Mouse (Mus musculus) ZHBTc4 (cell line): Measurements from ENCODE around the gene Snap25.
A peak's percentile ranks its signal among the peaks of the same experiment; 100 is the strongest.

Experiments used
- DNase-seq: peaks from one replicate; pipeline ENCODE4 v3.0.0-alpha.2; 2011; ENCODE audit warnings: low read depth, low spot score

Gene Snap25

GRCm38 (mm10) chr2:136711746-136712440 lies 1.4 kb upstream of the Snap25 start:
- no peak for DNase-seq

- DNase-seq, result no peak
Measured at GRCm38 (mm10) chr2:136712441-136713015, 725 bp upstream of the Snap25 start.

GRCm38 (mm10) chr2:136714008-136714411 lies 757 bp downstream of the Snap25 start:
- DNase-seq, result peak; percentile 88

GRCm38 (mm10) chr2:136715531-136715930 lies 2.3 kb downstream of the Snap25 start:
- DNase-seq, result no peak

- no peak for DNase-seq
Measured at GRCm38 (mm10) chr2:136716400-136716799, 3.1 kb downstream of the Snap25 start.

GRCm38 (mm10) chr2:136720235-136720634 lies 7.0 kb downstream of the Snap25 start:
- peak; percentile 41 for DNase-seq

GRCm38 (mm10) chr2:136738260-136738659 lies 25.0 kb downstream of the Snap25 start:
- no peak for DNase-seq

- DNase-seq, result no peak
Measured at GRCm38 (mm10) chr2:136742230-136742629, 29.0 kb downstream of the Snap25 start.

GRCm38 (mm10) chr2:136744683-136745326 lies 31.6 kb downstream of the Snap25 start:
- no peak for DNase-seq

GRCm38 (mm10) chr2:136745327-136745994 lies 32.2 kb downstream of the Snap25 start:
- no peak for DNase-seq

- DNase-seq, result peak; percentile 7
Measured at GRCm38 (mm10) chr2:136753682-136754081, 40.4 kb downstream of the Snap25 start.

GRCm38 (mm10) chr2:136758809-136759551 lies 45.7 kb downstream of the Snap25 start:
- no peak for DNase-seq

GRCm38 (mm10) chr2:136778156-136778555 lies 64.9 kb downstream of the Snap25 start:
- DNase-seq, result no peak

GRCm38 (mm10) chr2:136778674-136779073 lies 65.4 kb downstream of the Snap25 start:
- DNase-seq, result no peak

GRCm38 (mm10) chr2:136780268-136780667 lies 67.0 kb downstream of the Snap25 start:
- DNase-seq, result no peak

- no peak for DNase-seq
Measured at GRCm38 (mm10) chr2:136784310-136784709, 71.1 kb downstream of the Snap25 start.

GRCm38 (mm10) chr2:136788379-136788778 lies 75.1 kb downstream of the Snap25 start:
- DNase-seq, result no peak

GRCm38 (mm10) chr2:136796518-136796917 lies 83.3 kb downstream of the Snap25 start:
- DNase-seq, result no peak

- DNase-seq, result no peak
Measured at GRCm38 (mm10) chr2:136798887-136799430, 85.7 kb downstream of the Snap25 start.

- DNase-seq, result no peak
Measured at GRCm38 (mm10) chr2:136801102-136801501, 87.8 kb downstream of the Snap25 start.

GRCm38 (mm10) chr2:136802076-136802475 lies 88.8 kb downstream of the Snap25 start:
- DNase-seq, result no peak
